Mouse (Mus musculus): ENCODE results near the gene Cd248.
A peak's percentile ranks its signal among the peaks of the same experiment; 100 is the strongest.

Cd248 gene

DNA sequence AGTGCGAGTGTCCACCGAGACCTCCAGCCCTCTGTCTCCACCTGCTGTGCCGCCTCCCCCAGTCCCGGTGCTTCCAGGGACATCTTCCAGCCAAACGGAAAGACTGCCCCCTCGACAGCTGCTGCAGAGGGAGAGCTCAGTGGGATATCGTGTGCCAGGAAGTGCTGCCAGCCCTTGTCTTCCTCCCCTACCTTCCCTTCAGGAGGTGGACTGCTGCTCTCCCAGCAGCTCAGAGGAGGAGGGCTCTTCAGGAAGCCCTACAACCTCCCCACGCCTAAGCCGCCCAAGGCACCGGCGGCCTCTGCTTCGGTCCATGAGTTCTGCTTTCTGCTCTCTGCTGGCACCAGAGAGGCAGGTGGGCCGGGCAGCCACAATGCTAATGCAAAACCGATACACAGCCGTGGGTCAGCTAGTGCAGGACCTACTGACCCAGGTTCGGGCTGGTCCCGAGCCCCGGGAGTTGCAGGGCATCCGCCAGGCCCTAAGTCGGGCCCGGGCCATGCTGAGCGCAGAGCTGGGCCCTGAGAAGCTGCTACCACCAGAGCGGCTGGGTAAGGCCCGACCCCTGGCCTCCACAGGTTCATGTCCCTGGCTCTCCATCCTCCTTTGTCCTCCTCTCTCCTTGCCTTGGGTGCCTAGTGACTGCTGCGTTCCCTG, 15.6 kb upstream of the Cd248 start:
- peak; percentile 52 for DNase-seq

GRCm38 (mm10) chr19:5052853-5053252, 15.0 kb upstream of the Cd248 start:
- DNase-seq = peak; percentile 72

DNA sequence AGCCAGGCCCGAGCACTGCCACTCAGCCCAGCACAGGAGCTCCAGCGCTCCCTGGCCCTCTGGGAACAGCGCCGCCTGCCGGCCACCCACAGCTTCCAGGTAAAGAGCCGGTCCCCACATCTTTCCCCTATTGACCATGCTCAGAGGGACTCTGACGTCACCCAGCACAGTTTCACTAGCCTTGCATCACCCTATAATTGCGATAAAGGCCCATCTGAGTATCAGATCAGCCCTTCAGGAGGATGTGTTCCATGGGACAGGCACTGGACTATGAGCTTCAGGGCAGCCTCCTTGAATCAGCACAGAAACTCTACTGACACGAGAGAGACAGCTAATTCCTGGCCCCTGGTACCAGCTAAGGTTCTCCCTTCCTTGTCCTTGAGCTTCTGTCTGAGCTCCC, 14.0 kb upstream of the Cd248 start:
- peak; percentile 75 for DNase-seq

GRCm38 (mm10) chr19:5056251-5056650, 11.6 kb upstream of the Cd248 start:
- no peak for DNase-seq

DNA sequence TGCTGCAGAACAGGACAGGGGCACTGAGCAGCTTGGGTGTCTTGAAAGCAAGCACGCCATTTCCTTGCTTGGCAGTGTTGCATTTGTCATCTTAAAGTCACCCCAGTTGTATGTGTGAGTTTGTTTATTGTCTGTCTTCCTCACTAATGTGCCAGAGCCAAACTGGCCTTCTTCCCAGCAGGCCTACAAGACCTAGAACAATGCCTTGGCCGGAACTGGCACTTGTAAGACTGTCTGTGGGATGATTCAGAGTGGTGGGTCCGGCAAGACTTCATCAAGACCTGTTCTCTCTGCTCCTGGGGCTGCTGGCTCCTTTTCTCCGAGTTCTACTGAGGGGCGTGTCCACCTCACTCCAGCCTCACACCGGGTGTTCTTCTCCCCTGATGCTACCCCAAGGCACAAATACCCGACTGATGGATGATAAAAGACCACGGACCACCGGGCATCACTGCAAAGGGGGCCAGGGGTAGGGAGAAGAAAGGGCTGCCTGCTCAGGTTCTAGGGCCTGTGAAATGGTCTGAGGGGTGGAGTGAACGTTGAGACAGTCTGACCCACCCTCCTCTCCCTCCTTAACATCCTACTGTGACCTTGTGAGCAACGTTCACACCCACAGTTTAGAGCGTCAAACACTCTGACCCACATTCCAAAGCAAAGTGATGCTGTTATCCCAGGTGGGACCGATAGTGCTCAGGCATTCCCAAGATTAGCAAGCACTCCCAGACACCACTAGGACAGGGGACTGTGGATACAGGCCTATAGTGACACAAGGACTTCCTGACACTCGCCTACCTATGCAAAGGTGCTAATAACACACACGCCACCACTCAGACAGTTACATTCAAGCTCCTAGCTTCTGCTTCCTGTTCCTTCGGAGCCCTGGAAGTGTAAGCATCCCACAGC, 9.8 kb upstream of the Cd248 start:
- no peak for DNase-seq

- DNase-seq = no peak
Observed at GRCm38 (mm10) chr19:5058801-5059771, 8.8 kb upstream of the Cd248 start.

GRCm38 (mm10) chr19:5060365-5061330, 7.2 kb upstream of the Cd248 start:
- no peak for DNase-seq

GRCm38 (mm10) chr19:5062041-5062440, 5.8 kb upstream of the Cd248 start:
- no peak for DNase-seq

DNA sequence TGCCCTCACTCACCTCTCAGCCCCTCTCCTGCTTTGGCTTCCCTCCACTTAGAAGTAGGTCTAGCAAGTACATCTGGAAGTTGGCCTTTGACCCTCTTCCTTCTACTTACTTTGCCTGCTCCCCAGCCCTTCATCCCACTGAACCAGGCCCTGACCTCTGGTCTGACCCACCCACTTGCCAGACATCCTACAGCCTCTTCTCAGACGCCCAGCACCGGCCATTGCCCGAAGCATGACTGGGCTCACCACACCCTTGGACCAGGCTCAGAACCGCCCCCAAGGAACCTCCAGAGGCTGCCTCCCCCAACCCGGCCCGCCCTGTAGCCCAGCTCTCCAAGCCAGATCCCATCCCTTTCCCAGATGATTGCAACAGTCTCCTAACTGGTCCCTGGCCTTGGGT, 5.4 kb upstream of the Cd248 start:
- DNase-seq = no peak

DNA sequence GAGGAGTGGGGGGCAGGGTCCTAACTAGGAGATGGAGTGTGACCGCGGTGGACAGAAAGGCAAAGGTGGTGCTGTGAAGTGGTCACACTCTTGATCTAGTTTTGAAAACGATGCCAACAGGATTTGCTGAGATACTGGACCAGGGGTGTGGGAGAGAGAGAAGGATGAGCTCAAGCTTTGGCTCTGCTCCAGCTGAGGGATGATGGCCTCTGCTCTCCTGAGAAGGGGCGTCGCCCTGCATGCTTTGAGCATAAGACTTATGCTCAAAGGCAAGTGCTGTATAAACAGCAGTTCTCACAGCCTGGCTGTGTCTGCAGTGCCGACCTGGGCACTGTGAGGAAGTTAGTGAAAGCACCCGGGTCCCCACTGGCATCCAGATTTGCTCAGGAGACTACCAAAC, 2.8 kb upstream of the Cd248 start:
- DNase-seq = no peak

- no peak for DNase-seq
Observed at GRCm38 (mm10) chr19:5067040-5067799, 658 bp upstream of the Cd248 start.

- no peak for DNase-seq
Observed at GRCm38 (mm10) chr19:5068570-5069234, 824 bp downstream of the Cd248 start.

DNA sequence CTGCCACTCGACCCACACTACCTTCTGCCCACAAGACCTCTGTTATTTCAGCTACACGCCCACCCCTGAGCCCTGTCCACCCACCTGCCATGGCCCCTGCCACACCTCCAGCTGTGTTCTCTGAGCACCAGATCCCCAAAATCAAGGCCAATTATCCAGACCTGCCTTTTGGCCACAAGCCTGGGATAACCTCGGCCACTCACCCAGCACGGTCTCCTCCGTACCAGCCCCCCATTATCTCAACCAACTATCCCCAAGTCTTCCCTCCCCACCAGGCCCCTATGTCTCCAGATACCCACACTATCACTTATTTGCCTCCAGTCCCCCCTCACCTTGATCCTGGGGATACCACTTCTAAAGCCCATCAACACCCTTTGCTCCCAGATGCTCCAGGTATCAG, 1.6 kb downstream of the Cd248 start:
- no peak for DNase-seq

GRCm38 (mm10) chr19:5069978-5070377, 2.1 kb downstream of the Cd248 start:
- no peak for DNase-seq

DNA sequence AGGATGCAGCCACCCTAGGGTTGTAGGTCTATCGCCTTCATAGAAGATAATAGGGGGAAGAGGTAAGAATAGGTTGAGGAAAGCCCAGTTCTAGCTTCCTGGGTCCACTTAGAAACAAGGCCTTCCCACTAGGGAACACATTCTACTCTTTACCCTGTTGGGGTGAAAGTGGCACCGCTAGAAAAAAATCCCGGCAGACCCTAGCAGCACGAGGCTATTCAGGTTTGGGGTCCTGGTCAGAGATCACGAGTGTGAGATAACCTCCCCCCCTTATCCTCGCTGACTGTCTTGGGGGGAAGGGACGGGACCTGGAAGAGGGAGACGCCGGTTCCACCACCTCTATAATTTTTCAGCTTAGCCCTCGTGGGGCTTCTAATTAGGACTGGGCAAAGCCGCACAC, 3.2 kb downstream of the Cd248 start:
- no peak for DNase-seq

GRCm38 (mm10) chr19:5071545-5072369, 3.9 kb downstream of the Cd248 start:
- DNase-seq = no peak

- DNase-seq = no peak
Observed at GRCm38 (mm10) chr19:5072389-5073019, 4.6 kb downstream of the Cd248 start.

DNA sequence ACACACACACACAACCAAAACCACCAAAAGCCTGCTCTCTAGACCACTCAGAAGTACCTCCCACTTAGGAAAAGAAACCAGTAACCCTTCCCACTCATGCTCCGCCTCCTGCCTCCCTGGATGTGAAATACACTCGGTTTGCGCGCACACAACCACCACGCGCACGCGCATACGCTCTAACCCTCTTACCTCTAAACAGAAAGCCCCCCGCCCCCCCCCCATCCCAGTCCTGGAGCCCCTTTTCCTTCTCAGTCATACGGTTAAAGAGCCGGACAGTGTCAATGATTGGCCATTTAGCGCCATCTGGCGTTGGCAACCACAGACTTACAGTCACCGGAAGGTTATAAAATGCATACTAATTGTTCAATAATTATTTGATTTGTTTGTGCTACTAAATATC, 5.2 kb downstream of the Cd248 start:
- DNase-seq = no peak

GRCm38 (mm10) chr19:5073518-5073917, 5.6 kb downstream of the Cd248 start:
- DNase-seq = no peak
